Mouse (Mus musculus) liver, adult 2 months (tissue): ENCODE results near the gene Catsper2. TPM values are rescaled to one million over a fixed set of nuclear protein-coding genes. Genes with fewer than 3 reads are reported as not detected.
"Not testable (repeated sequence)": the region's sequence is repeated elsewhere in the genome, so short reads cannot be mapped to it uniquely, and the experiment has no call there.

Source experiments
- DNase-seq: peaks from one replicate; pipeline ENCODE4 v3.0.0-alpha.2; 2011; ENCODE audit warnings: low read depth, low spot score; ENCODE audit errors: extremely low read depth
- H3K27ac ChIP-seq: fragments of 200-500 bp; replicated peaks from 2 replicates; pipeline ENCODE4 v1.5.1; 2012; ENCODE audit warnings: low read depth, mild to moderate bottlenecking, control low read depth, inconsistent platforms, low read length; ENCODE audit not compliant: insufficient read depth
- H3K27me3 ChIP-seq: fragments of 200-500 bp; 2 replicates; pipeline ENCODE4 v1.6.1; 2012; ENCODE audit warnings: mild to moderate bottlenecking, moderate library complexity, low read length, inconsistent platforms; ENCODE audit not compliant: control insufficient read depth, insufficient read depth
- H3K36me3 ChIP-seq: fragments of 200-500 bp; 2 replicates; pipeline ENCODE4 v1.6.1; 2012; ENCODE audit warnings: low read length, inconsistent platforms; ENCODE audit not compliant: control insufficient read depth, insufficient read depth
- H3K4me1 ChIP-seq: fragments of 200-500 bp; 2 replicates; pipeline ENCODE4 v1.6.1; 2011; ENCODE audit warnings: low read length; ENCODE audit not compliant: control insufficient read depth, insufficient read depth
- H3K4me3 ChIP-seq: fragments of 200-500 bp; 2 replicates; pipeline ENCODE4 v1.5.1; 2011; ENCODE audit warnings: low read depth, mild to moderate bottlenecking, control low read depth, low read length, moderate library complexity; ENCODE audit not compliant: insufficient read depth
- H3K79me2 ChIP-seq: fragments of 200-500 bp; 2 replicates; pipeline ENCODE4 v1.6.1; 2012; ENCODE audit warnings: inconsistent platforms, mild to moderate bottlenecking, low read length, moderate library complexity; ENCODE audit not compliant: control insufficient read depth, insufficient read depth
- H3K9ac ChIP-seq: fragments of 200-500 bp; 2 replicates; pipeline ENCODE4 v1.6.1; 2012; ENCODE audit warnings: low read depth, mild to moderate bottlenecking, control low read depth, inconsistent platforms, low read length
- CTCF ChIP-seq: fragments of 200-500 bp; IDR thresholded peaks from 2 replicates; pipeline ENCODE4 v1.5.1; 2011; ENCODE audit warnings: low read depth, low read length, control low read depth
- POLR2A ChIP-seq: fragments of 200-500 bp; IDR thresholded peaks from 2 replicates; pipeline ENCODE4 v1.6.1; 2011; ENCODE audit warnings: low read length, control low read depth; ENCODE audit not compliant: insufficient read depth; ENCODE audit errors: extremely low read depth
- WGBS: fragments of 180-500 bp; shearing (Covaris S2); methylation state at CpG from one replicate; pipeline ENCODE4 v1.1.7; 2018; 5-methylcytosine and 5-hydroxymethylcytosine counted together
- polyA plus RNA-seq: library from polyadenylated mRNA; depleted of rRNA; stranded (reverse); fragments of >200 nt; gene quantifications from 2 replicates; pipeline ENCODE4 v1.2.3, GENCODE M21; 2012
- total RNA-seq: library from RNA; depleted of rRNA; stranded (reverse); fragments of >200 nt; gene quantifications from 2 replicates; pipeline ENCODE4 v1.2.3, GENCODE M21; 2014

The Catsper2 gene
- total and polyA plus RNA-seq, 2 experiments: 2.5 to 2.9 TPM

DNA sequence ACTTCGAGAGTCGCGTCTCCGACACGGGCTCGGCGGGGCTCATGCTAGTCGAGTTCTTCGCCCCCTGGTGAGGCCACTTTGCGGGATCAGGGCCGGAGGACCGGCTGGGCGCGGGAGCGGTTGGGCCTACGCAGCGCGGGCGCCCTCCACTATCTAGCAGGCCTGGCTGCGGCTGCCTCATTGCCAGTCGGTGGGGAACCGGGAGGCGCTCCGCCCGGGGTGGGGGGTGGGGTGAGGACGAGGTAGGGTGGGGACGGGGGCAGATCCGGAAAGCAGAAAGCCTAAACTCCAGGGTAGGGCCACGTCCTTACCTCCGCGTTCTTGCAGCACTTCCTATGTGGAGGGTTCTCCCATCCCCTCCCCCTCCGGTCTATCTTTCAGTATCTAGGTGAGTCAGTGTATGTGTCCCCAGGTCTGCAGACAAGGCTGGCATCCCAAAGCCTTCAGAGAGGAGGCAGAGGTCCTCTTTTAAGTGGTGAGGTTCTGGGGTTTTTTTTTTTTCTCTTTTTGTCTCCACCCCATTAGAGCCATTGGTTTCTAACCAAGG is 620 bp upstream of the Catsper2 start:
- H3K9ac ChIP-seq: peak overlapping the region; percentile 99
- under 1% methylated on average over 32 of the region's 32 CpGs for WGBS
- no peak for TF ChIP-seq CTCF
- TF ChIP-seq POLR2A: no peak
- H3K27ac ChIP-seq: peak overlapping the region; percentile 95
- peaks cover 26% of the 10 kb centered on the region for H3K79me2 ChIP-seq
- H3K4me1 ChIP-seq: peaks cover 20% of the 10 kb centered on the region
- H3K4me3 ChIP-seq: peak overlapping the region; percentile 96
- DNase-seq: peak; percentile 57
- H3K27me3 ChIP-seq: no peaks in the 10 kb centered on the region
- peaks cover 26% of the 10 kb centered on the region for H3K36me3 ChIP-seq

DNA sequence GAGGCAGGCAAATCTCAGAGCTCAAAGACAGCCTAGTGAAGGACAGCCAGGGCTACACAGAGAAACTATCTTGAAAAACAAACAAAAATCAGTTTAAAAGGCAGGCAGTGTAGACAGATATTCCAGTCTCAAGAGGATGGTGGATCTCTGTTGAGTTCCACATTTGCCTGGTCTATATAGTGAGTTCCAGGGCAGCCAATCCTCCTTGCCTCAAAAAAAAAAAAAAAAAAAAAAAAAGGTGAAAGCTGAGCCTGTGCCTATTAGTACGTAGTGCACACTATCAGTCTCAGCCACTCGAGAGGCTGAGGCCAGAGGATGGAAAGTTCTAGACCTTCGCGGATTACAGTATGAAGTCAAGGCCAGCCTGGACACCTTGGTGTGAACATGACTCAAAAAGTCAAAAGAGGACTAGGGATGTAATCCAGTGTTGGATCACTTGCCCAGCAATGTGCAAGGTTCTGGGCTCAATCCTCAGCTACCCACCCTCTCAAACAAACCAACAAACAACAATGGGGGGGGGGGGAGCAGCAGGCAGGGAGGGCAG is 677 bp downstream of the Catsper2 start:
- DNase-seq: no peak
- Histone ChIP-seq H3K4me3 (peak overlapping the region; percentile 96), H3K4me1 (peaks cover 20% of the 10 kb centered on the region), H3K27me3 (no peaks in the 10 kb centered on the region), H3K9ac (peak overlapping the region; percentile 87), H3K79me2 (peaks cover 19% of the 10 kb centered on the region), H3K27ac (peak overlapping the region; percentile 88), H3K36me3 (peaks cover 15% of the 10 kb centered on the region)
- WGBS: 2% methylated on average over 4 of the region's 4 CpGs
- TF ChIP-seq CTCF (no peak), POLR2A (no peak)

DNA sequence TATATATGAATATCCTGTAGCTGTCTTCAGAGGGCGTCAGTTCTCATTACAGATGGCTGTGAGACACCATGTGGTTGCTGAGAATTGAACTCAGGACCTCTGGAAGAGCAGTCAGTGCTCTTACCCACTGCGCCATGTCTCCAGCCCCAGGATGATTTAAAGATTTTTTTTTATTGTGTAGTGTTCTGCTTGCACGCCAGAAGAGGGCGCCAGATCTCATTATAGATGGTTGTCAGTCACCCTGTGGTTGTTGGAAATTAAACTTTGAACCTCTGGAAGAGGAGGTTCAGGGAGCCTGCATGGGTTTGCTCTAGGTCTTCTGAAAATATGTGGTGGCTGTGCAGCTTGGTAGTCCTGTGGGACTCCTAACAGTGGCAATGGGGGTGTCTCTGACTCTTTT is 5.4 kb downstream of the Catsper2 start:
- Histone ChIP-seq H3K79me2 (no peaks in the 10 kb centered on the region), H3K27me3 (no peaks in the 10 kb centered on the region), H3K9ac (no peak overlapping the region), H3K36me3 (peaks cover 2% of the 10 kb centered on the region; the same call in 1 of the 2 replicates), H3K4me3 (no peak overlapping the region), H3K27ac (0 out of 2 replicates have a peak overlapping the region, but pooled peaks have one; percentile 47), H3K4me1 (peaks cover 7% of the 10 kb centered on the region; the same call in 1 of the 2 replicates)
- TF ChIP-seq POLR2A (no peak), CTCF (no peak)
- WGBS: 32% methylated on average over 4 of the region's 4 CpGs
- DNase-seq: peak; percentile 74

DNA sequence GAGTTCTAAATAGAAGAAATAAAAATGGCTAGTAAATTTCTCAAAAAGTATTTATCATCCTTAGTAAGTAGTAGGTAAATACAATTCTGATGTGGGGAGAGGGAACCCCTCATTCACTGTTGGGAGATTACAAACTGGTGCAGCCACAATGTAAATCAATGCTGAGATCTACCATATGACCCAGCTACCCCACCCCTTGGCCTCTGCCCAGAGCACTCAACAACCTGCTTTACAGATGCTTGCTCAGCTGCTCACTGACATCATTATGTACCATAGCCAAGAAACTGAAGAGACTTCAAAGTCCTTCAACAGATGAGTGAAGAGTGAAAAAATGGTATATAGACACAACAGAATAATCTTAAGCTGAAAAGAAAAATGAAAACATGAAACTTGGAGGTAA is 10.3 kb downstream of the Catsper2 start:
- Histone ChIP-seq H3K4me1 (no peaks in the 10 kb centered on the region), H3K27ac (no peak overlapping the region), H3K9ac (no peak overlapping the region), H3K4me3 (no peak overlapping the region), H3K27me3 (no peaks in the 10 kb centered on the region), H3K79me2 (no peaks in the 10 kb centered on the region), H3K36me3 (peaks cover 2% of the 10 kb centered on the region; the same call in 1 of the 2 replicates)
- TF ChIP-seq CTCF (no peak), POLR2A (no peak)
- DNase-seq: no peak

DNA sequence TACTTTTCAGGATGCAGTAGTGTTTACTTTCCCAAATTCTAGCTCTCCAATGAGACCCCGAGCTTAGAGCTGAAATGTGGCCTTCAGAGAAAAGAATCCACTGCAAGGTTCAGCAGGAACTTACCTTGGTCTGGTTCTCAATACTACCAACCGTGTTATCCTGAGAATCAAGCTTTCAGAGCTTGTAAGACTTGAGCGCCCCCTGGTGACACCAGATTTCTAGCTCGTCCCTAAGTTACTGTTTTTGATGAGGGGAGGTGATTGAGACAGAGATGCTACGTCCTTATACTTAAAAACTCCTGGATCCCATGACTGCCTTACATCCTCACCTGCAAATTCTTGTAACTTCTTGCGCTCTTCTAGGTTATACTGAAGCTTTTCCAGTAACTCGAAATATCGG is 17.0 kb downstream of the Catsper2 start:
- H3K27ac ChIP-seq: no peak overlapping the region
- TF ChIP-seq CTCF: no peak
- TF ChIP-seq POLR2A: no peak
- no peaks in the 10 kb centered on the region for H3K4me1 ChIP-seq
- H3K9ac ChIP-seq: no peak overlapping the region
- no peak overlapping the region for H3K4me3 ChIP-seq
- H3K79me2 ChIP-seq: no peaks in the 10 kb centered on the region
- H3K36me3 ChIP-seq: 0 out of 2 replicates have a peak, but pooled peaks cover 4% of the 10 kb centered on the region
- DNase-seq: peak; percentile 53
- WGBS: 29% methylated on average over 8 of the region's 8 CpGs
- H3K27me3 ChIP-seq: no peaks in the 10 kb centered on the region

DNA sequence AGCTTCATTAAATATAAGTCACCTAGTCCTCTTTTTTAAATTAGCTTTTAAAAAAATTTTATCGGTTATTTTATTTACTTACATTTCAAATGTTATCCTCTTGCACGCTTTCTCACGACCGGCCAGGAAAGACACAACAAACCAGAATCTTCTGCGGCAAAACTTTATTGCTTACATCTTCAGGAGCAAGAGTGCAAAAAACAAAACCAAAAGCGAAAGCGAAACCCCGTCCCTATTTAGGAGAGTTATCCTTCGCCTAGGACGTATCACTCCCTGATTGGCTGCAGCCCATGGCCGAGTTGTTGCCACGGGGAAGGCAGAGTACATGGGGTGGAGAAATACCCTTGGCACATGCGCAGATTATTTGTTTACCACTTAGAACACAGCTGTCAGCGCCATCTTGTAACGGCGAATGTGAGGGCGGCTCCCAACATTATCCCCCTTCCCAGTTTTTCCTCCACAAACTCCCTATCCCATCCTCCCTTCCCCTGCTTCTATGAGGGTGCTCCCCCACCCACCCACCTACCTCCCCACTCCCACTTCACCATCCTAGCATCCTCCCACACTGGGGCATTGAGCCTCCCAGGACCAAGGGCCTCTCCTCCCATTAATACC is 26.5 kb downstream of the Catsper2 start, which contains the start of gene Strc:
Strc (minus strand) TSS at position 208 of the 615 bp plus-strand sequence.
- H3K9ac ChIP-seq, H3K79me2 ChIP-seq, H3K27ac ChIP-seq, H3K27me3 ChIP-seq, H3K36me3 ChIP-seq, DNase-seq, H3K4me1 ChIP-seq, H3K4me3 ChIP-seq: not testable (repeated sequence)
- WGBS: 91% methylated on average over 17 of the region's 17 CpGs
